Mouse (Mus musculus) cerebellum, adult 11-12 months (tissue): ENCODE data around the gene Gm28308.

Experiments
- DNase-seq: peaks from one replicate; pipeline ENCODE4 v3.0.0; 2022

The Gm28308 gene

GRCm38 (mm10) chr6:52246403-52246803 lies 33.3 kb upstream of the Gm28308 start:
- DNase-seq = no peak

- no peak for DNase-seq
These were observed 32.6 kb upstream of the Gm28308 start, which contains the start of gene Hoxa11 for GRCm38 (mm10) chr6:52245757-52246142. Gene Hoxa11 (minus strand): TSS chr6:52245810.

GRCm38 (mm10) chr6:52245040-52245756 lies 32.1 kb upstream of the Gm28308 start:
- DNase-seq = no peak

- no peak for DNase-seq
These were observed 31.4 kb upstream of the Gm28308 start for GRCm38 (mm10) chr6:52244471-52245039.

GRCm38 (mm10) chr6:52243681-52244121 lies 30.6 kb upstream of the Gm28308 start:
- no peak for DNase-seq

GRCm38 (mm10) chr6:52242801-52243332 lies 29.7 kb upstream of the Gm28308 start:
- no peak for DNase-seq

GRCm38 (mm10) chr6:52241001-52241621 lies 28.0 kb upstream of the Gm28308 start:
- no peak for DNase-seq

GRCm38 (mm10) chr6:52240389-52241000 lies 27.4 kb upstream of the Gm28308 start, which contains the start of gene Hoxa10:
Gene Hoxa10 (minus strand): TSS chr6:52240854.
- DNase-seq = no peak

- DNase-seq = no peak
These were observed 26.7 kb upstream of the Gm28308 start for GRCm38 (mm10) chr6:52239625-52240388.

GRCm38 (mm10) chr6:52238976-52239375 lies 25.8 kb upstream of the Gm28308 start:
- no peak for DNase-seq

- DNase-seq = no peak
These were observed 25.0 kb upstream of the Gm28308 start for GRCm38 (mm10) chr6:52238155-52238545.

- DNase-seq = no peak
These were observed 24.4 kb upstream of the Gm28308 start for GRCm38 (mm10) chr6:52237346-52238154.

GRCm38 (mm10) chr6:52236806-52237205 lies 23.7 kb upstream of the Gm28308 start:
- no peak for DNase-seq

- DNase-seq = no peak
These were observed 22.7 kb upstream of the Gm28308 start for GRCm38 (mm10) chr6:52235866-52236265.

- no peak for DNase-seq
These were observed 22.1 kb upstream of the Gm28308 start for GRCm38 (mm10) chr6:52235267-52235666.

GRCm38 (mm10) chr6:52234428-52235140 lies 21.4 kb upstream of the Gm28308 start:
- no peak for DNase-seq

GRCm38 (mm10) chr6:52233546-52234427 lies 20.6 kb upstream of the Gm28308 start:
- no peak for DNase-seq

- no peak for DNase-seq
These were observed 19.9 kb upstream of the Gm28308 start for GRCm38 (mm10) chr6:52232984-52233545.

- DNase-seq = no peak
These were observed 19.4 kb upstream of the Gm28308 start for GRCm38 (mm10) chr6:52232568-52232965.
